Mouse (Mus musculus): ENCODE measurements at regions not wholly inside any gene's neighbourhood (a gene's known extent, or its start where the extent isn't known, plus 50 kb on each side); places are given as distances from the start of the nearest gene placed in this dataset.

DNA sequence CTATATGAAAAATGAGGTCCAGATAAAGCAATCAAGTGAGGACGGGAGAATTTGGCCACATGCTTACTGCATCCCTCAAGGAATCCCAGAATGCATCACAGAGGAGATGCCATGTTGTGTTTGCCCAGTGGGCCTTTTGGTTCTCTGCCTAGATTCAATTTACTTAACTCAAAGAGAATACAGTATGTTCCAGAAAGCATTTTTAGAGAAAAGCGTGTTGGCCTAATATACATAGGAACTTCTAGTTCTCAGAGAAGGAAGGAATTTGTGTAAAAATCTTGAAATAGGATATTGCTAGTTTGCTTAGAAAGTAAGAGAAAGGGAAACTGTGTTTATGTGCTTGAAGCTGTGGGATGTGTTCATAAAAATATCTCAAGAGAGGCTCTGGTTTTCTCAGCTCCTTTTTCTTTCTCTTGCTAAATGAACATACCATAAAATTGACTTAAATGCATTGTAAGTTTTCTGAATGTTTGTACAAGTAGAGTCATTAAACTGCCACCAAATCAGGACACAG, 296.9 kb downstream of the Adra2a start:
- no peak overlapping the region for H3K9ac ChIP-seq (ENCODE audit: control insufficient read depth, low read depth, low read length, poor library complexity, severe bottlenecking)
- no peaks in the 10 kb centered on the region for H3K4me1 ChIP-seq (ENCODE audit: control insufficient read depth in 1 of 2, insufficient read depth in 2 of 2, low read length in 2 of 2)
- no peak for DNase-seq (ENCODE audit: low read depth, low spot score)
- no peaks in the 10 kb centered on the region for H3K9me3 ChIP-seq (replicated peaks; ENCODE audit: insufficient read depth, low read length)
- peaks cover 2 to 7% of the 10 kb centered on the region in 2 experiments for H3K27me3 ChIP-seq (ENCODE audit: control insufficient read depth in 1 of 2, insufficient read depth in 2 of 2, low read length in 2 of 2)
- no peaks in the 10 kb centered on the region for H3K79me2 ChIP-seq (ENCODE audit: control insufficient read depth, insufficient read depth, low read length, poor library complexity)
- H3K4me3 ChIP-seq (ENCODE audit: control insufficient read depth in 1 of 2, insufficient read depth in 1 of 2, low read depth in 2 of 2, low read length in 2 of 2), result no peak overlapping the region
- TF ChIP-seq SMC3 (IDR thresholded peaks at IDR 0.05; ENCODE audit: low read depth, low read length), result no peak
- no peak for TF ChIP-seq ZNF384 (IDR thresholded peaks at IDR 0.05; ENCODE audit: low read depth, low read length)
- TF ChIP-seq MEF2A (IDR thresholded peaks at IDR 0.05; ENCODE audit: extremely low read depth, insufficient replicate concordance, low read depth, low read length, poor library complexity, severe bottlenecking), result no peak
- TF ChIP-seq MXI1 (IDR thresholded peaks at IDR 0.05; ENCODE audit: low read depth, low read length), result no peak
- H3K27ac ChIP-seq (ENCODE audit: control insufficient read depth, low read depth, low read length), result no peak overlapping the region
- no peaks in the 10 kb centered on the region for H3K36me3 ChIP-seq (ENCODE audit: control insufficient read depth in 1 of 2, insufficient read depth in 2 of 2, low read length in 2 of 2)

DNA sequence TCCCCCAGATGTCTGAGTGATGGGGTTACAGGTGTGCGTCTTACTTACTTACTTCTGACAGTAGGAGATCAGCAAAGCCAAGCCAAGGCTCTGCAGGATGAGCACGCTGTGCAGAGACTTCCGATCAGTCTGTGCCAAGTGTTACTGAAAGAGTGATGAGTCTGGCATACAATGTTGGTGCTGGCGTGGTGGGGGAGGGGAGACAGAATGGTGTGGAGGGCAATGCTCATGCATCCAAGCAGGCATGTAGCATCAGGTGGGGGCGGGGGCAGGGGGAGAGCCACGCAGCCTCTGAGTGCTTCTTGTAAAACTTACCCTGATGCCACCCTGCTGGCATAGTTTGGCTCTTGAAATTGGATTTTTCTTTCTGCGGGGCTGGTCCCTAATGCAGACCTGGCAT, 315.8 kb downstream of the Adra2a start:
- Histone ChIP-seq H3K36me3 (ENCODE audit: control insufficient read depth in 1 of 2, insufficient read depth in 2 of 2, low read length in 2 of 2) (no peaks in the 10 kb centered on the region), H3K4me1 (ENCODE audit: control insufficient read depth in 1 of 2, insufficient read depth in 2 of 2, low read length in 2 of 2) (no peaks in the 10 kb centered on the region), H3K9ac (ENCODE audit: control insufficient read depth, low read depth, low read length, poor library complexity, severe bottlenecking) (no peak overlapping the region), H3K9me3 (replicated peaks; ENCODE audit: insufficient read depth, low read length) (no peaks in the 10 kb centered on the region), H3K79me2 (ENCODE audit: control insufficient read depth, insufficient read depth, low read length, poor library complexity) (no peaks in the 10 kb centered on the region), H3K27me3 (ENCODE audit: control insufficient read depth in 1 of 2, insufficient read depth in 2 of 2, low read length in 2 of 2) (no peaks in the 10 kb centered on the region), H3K4me3 (ENCODE audit: control insufficient read depth in 1 of 2, insufficient read depth in 1 of 2, low read depth in 2 of 2, low read length in 2 of 2) (no peak overlapping the region), H3K27ac (ENCODE audit: control insufficient read depth, low read depth, low read length) (no peak overlapping the region)
- TF ChIP-seq POLR2AphosphoS5 (IDR thresholded peaks at IDR 0.05; ENCODE audit: borderline replicate concordance, low read depth, low read length) (no peak), MEF2A (IDR thresholded peaks at IDR 0.05; ENCODE audit: extremely low read depth, insufficient replicate concordance, low read depth, low read length, poor library complexity, severe bottlenecking) (no peak), CHD2 (IDR thresholded peaks at IDR 0.05; ENCODE audit: low read length) (no peak), EP300 (IDR thresholded peaks at IDR 0.05; ENCODE audit: low read depth in 1 of 2, low read length in 2 of 2) (no peak), ELF1 (IDR thresholded peaks at IDR 0.05; ENCODE audit: low read depth, low read length) (no peak)
- no peak for DNase-seq (ENCODE audit: low read depth, low spot score)

DNA sequence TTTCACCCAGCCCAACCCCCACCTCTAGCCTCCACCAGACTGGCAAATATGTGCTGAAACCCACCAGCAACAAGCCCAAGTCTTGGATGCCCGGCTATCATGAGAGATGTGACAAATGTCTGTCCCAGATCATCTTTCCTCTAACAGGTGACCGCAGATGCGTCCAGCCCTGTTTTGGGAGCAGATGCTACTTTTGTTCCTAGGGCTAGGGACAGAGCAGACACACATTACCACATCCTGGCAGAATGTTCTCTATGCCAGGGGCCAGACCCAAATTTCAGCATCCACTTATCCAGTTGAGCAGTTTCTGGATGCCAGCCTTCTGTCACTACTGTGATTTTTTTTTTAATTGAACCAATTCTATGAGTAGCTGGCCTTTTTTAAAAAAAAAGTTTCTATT, 316.7 kb downstream of the Adra2a start:
- Histone ChIP-seq H3K36me3 (ENCODE audit: control insufficient read depth in 1 of 2, insufficient read depth in 2 of 2, low read length in 2 of 2) (no peaks in the 10 kb centered on the region), H3K9me3 (replicated peaks; ENCODE audit: insufficient read depth, low read length) (no peaks in the 10 kb centered on the region), H3K27ac (ENCODE audit: control insufficient read depth, low read depth, low read length) (no peak overlapping the region), H3K9ac (ENCODE audit: control insufficient read depth, low read depth, low read length, poor library complexity, severe bottlenecking) (no peak overlapping the region), H3K4me1 (ENCODE audit: control insufficient read depth in 1 of 2, insufficient read depth in 2 of 2, low read length in 2 of 2) (no peaks in the 10 kb centered on the region), H3K79me2 (ENCODE audit: control insufficient read depth, insufficient read depth, low read length, poor library complexity) (no peaks in the 10 kb centered on the region), H3K4me3 (ENCODE audit: control insufficient read depth in 1 of 2, insufficient read depth in 1 of 2, low read depth in 2 of 2, low read length in 2 of 2) (no peak overlapping the region), H3K27me3 (ENCODE audit: control insufficient read depth in 1 of 2, insufficient read depth in 2 of 2, low read length in 2 of 2) (no peaks in the 10 kb centered on the region)
- no peak for DNase-seq (ENCODE audit: low read depth, low spot score)
- TF ChIP-seq NRF1 (IDR thresholded peaks at IDR 0.05; ENCODE audit: insufficient read depth, low read depth, low read length, poor library complexity, severe bottlenecking) (no peak), ETS1 (IDR thresholded peaks at IDR 0.05; ENCODE audit: low read depth, low read length) (no peak), MAZ (IDR thresholded peaks at IDR 0.05; ENCODE audit: low read depth, low read length) (no peak), MYC (IDR thresholded peaks at IDR 0.05; ENCODE audit: low read depth, low read length) (no peak), BHLHE40 (IDR thresholded peaks at IDR 0.05; ENCODE audit: borderline replicate concordance, low read depth, low read length) (no peak), CTCF (IDR thresholded peaks at IDR 0.05 in 2 of 3, conservative IDR thresholded peaks at IDR 0.05 in 1 of 3; ENCODE audit: control insufficient read depth in 1 of 3, insufficient read depth in 1 of 3, low read depth in 2 of 3, low read length in 3 of 3, poor library complexity in 1 of 3, severe bottlenecking in 1 of 3) (no peak), USF1 (IDR thresholded peaks at IDR 0.05; ENCODE audit: low read depth, low read length) (no peak), SIN3A (IDR thresholded peaks at IDR 0.05; ENCODE audit: low read length) (no peak), ELF1 (IDR thresholded peaks at IDR 0.05; ENCODE audit: low read depth, low read length) (no peak), TCF12 (IDR thresholded peaks at IDR 0.05; ENCODE audit: low read depth, low read length) (no peak), USF2 (IDR thresholded peaks at IDR 0.05; ENCODE audit: borderline replicate concordance in 1 of 2, insufficient read depth in 1 of 2, low read depth in 1 of 2, low read length in 2 of 2) (no peak), TAL1 (IDR thresholded peaks at IDR 0.05; ENCODE audit: low read length) (no peak), TBP (IDR thresholded peaks at IDR 0.05; ENCODE audit: low read depth, low read length) (no peak), ZNF384 (IDR thresholded peaks at IDR 0.05; ENCODE audit: low read depth, low read length) (no peak), CHD2 (IDR thresholded peaks at IDR 0.05; ENCODE audit: low read length) (no peak), MAFK (IDR thresholded peaks at IDR 0.05; ENCODE audit: borderline replicate concordance, low read depth, low read length) (no peak), MAX (IDR thresholded peaks at IDR 0.05; ENCODE audit: low read length) (no peak), RAD21 (IDR thresholded peaks at IDR 0.05; ENCODE audit: low read depth, low read length) (no peak), MEF2A (IDR thresholded peaks at IDR 0.05; ENCODE audit: extremely low read depth, insufficient replicate concordance, low read depth, low read length, poor library complexity, severe bottlenecking) (no peak), SMC3 (IDR thresholded peaks at IDR 0.05; ENCODE audit: low read depth, low read length) (no peak)

Data from MEL (cell line).